Mouse (Mus musculus) kidney, adult 2 months (tissue): ENCODE results near the gene Gcnt7. TPM values are rescaled to one million over a fixed set of nuclear protein-coding genes. Genes with fewer than 3 reads are reported as not detected.

Experiments used
- DNase-seq: peaks from one replicate; pipeline ENCODE4 v3.0.0; 2021
- H3K27ac ChIP-seq: fragments of 200-500 bp; 2 replicates; pipeline ENCODE4 v1.5.1; 2012; ENCODE audit warnings: low read depth, low read length, control low read depth, inconsistent platforms; ENCODE audit not compliant: insufficient read depth
- H3K27me3 ChIP-seq: fragments of 200-500 bp; replicated peaks from 2 replicates; pipeline ENCODE4 v1.6.1; 2012; ENCODE audit warnings: mild to moderate bottlenecking, moderate library complexity, low read length, inconsistent platforms; ENCODE audit not compliant: control insufficient read depth, insufficient read depth
- H3K36me3 ChIP-seq: fragments of 200-500 bp; 2 replicates; pipeline ENCODE4 v1.6.1; 2012; ENCODE audit warnings: mild to moderate bottlenecking, moderate library complexity, low read length, inconsistent platforms; ENCODE audit not compliant: control insufficient read depth, insufficient read depth
- H3K4me1 ChIP-seq: fragments of 200-500 bp; 2 replicates; pipeline ENCODE4 v1.6.1; 2011; ENCODE audit warnings: low read length; ENCODE audit not compliant: control insufficient read depth, insufficient read depth
- H3K4me3 ChIP-seq: fragments of 200-500 bp; 2 replicates; pipeline ENCODE4 v1.5.1; 2011; ENCODE audit warnings: mild to moderate bottlenecking, low read depth, low read length, control low read depth; ENCODE audit not compliant: insufficient read depth
- CTCF ChIP-seq: fragments of 200-500 bp; conservative IDR thresholded peaks from 2 replicates; pipeline ENCODE4 v1.5.1; 2011; ENCODE audit warnings: low read depth, mild to moderate bottlenecking, control low read depth, low read length, moderate library complexity, mixed read lengths; ENCODE audit not compliant: insufficient read depth, insufficient read length
- POLR2A ChIP-seq: fragments of 200-500 bp; IDR thresholded peaks from one replicate; pipeline ENCODE4 v1.6.1; 2011; ENCODE audit warnings: low read depth, low read length, control low read depth
- WGBS: fragments of 180-500 bp; shearing (Covaris S2); methylation state at CpG from one replicate; pipeline ENCODE4 v1.1.7; 2018; 5-methylcytosine and 5-hydroxymethylcytosine counted together
- polyA plus RNA-seq: library from polyadenylated mRNA; depleted of rRNA; stranded (reverse); fragments of >200 nt; gene quantifications from 2 replicates; pipeline ENCODE4 v1.2.3, GENCODE M21; 2012

Gene Gcnt7
- polyA plus RNA-seq, 1 experiment: not detected

DNA sequence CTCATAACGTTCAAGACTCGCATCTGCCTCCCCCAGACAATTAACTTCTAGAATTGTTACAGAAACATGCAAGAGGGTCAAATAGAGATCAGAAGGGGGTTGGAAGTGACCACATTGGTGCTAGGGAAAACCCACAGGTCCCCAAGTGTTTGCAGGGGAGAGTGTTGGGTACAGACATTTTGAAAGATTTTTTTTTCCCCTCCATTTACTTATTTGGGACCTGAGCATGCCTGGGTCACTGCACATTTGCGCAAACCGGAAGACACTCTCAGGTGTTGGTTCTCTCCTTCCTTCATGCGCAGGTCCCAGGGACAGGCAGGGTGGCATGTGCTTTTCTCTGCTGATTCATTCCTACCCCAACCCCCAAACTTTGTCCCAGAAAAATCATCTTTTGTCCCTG, 41.5 kb downstream of the Gcnt7 start:
- Histone ChIP-seq H3K27ac (no peak overlapping the region), H3K27me3 (no peaks in the 10 kb centered on the region), H3K36me3 (no peaks in the 10 kb centered on the region), H3K4me3 (no peak overlapping the region), H3K4me1 (no peaks in the 10 kb centered on the region)
- 77% methylated on average over 5 of the region's 5 CpGs for WGBS
- no peak for DNase-seq
- no peak for TF ChIP-seq POLR2A
- no peak for TF ChIP-seq CTCF

DNA sequence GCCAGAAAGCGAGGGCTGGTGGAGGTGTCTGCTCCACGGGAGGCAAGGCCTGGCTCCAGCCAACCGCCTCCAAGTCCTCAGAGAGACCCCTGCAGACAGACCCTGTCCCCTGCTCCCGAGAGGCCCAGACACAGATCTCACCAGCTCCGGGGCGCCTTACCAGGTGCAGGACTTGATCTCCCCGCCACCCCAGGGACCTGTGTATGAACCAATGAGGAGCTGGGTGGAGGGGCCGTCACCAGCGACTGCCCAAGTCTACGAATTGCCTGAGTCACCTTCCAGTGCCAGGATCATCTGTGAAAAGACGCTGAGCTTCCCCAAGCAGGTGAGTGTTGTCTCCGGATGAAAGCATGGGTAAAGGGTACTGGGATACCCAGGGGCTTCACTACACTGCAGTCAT, 42.2 kb downstream of the Gcnt7 start:
- no peaks in the 10 kb centered on the region for H3K36me3 ChIP-seq
- no peak for TF ChIP-seq CTCF
- no peak for TF ChIP-seq POLR2A
- H3K27me3 ChIP-seq: no peaks in the 10 kb centered on the region
- no peaks in the 10 kb centered on the region for H3K4me1 ChIP-seq
- 71% methylated on average over 12 of the region's 12 CpGs for WGBS
- H3K27ac ChIP-seq: no peak overlapping the region
- H3K4me3 ChIP-seq: no peak overlapping the region
- DNase-seq: no peak

DNA sequence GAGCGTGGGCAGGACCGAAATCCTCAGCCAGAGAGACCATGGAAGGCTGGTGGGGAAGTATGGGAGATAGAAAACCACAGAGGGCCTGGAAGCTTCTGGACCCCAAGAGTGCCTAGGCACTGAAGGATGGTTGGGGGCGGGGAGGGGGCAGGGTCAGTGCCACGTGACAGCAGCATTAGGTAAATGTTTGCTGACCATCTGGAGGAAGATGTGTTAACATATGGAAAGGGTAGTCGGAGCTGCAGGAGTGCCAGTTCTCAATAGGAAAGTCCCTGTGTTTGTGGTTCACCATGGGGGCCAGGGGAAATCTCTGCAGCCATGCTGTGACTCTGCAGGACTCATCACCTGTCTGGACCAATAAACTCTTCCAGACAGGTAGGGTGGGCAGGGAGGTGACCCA, 44.5 kb downstream of the Gcnt7 start:
- Histone ChIP-seq H3K27ac (no peak overlapping the region), H3K36me3 (no peaks in the 10 kb centered on the region), H3K27me3 (no peaks in the 10 kb centered on the region), H3K4me3 (no peak overlapping the region), H3K4me1 (no peaks in the 10 kb centered on the region)
- TF ChIP-seq CTCF (no peak), POLR2A (no peak)
- DNase-seq: no peak
- WGBS: 73% methylated on average over 5 of the region's 5 CpGs

DNA sequence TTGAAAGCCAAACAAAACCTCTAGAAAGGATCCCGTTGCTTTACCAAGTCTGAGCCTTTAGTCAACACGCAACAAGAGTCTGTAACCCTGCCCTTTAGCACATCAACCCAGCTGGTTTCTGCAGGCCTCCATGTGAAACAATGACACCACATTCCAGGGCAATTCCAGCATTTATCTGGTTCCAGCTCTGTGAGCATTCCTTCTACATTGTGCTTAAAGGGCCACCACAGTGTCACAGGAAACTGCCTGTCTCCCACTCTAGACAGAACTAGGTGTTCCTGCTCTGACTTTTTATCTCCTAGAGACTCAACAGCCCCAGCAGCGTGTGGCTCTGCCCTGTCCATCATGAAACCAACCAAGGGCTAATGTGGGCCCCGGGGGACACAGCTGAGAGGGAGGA, 45.1 kb downstream of the Gcnt7 start:
- H3K27ac ChIP-seq: no peak overlapping the region
- H3K4me3 ChIP-seq: no peak overlapping the region
- TF ChIP-seq CTCF: no peak
- no peak for TF ChIP-seq POLR2A
- H3K4me1 ChIP-seq: no peaks in the 10 kb centered on the region
- DNase-seq: peak; percentile 10
- no peaks in the 10 kb centered on the region for H3K27me3 ChIP-seq
- H3K36me3 ChIP-seq: no peaks in the 10 kb centered on the region
- WGBS: 26% methylated on average over 4 of the region's 4 CpGs

DNA sequence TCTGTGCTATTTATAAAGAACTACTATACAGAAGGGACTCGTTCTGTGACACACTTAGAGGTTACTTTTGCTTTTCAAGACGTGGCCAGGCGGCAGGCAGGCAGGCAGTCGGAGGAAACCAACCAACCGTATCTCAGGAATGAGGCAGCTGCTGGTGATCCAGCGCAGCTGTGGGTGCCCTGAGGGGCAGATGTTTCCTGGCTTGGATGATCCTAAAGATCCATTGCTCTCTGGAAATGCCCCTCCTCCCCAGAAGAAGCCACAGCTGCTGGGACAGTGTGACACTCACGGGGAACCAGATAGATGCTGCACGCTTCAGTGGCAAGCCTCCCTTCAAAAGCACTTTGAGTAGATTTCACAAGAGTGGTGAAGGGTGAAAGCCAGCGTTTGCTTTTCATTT, 45.9 kb downstream of the Gcnt7 start:
- H3K4me1 ChIP-seq: no peaks in the 10 kb centered on the region
- no peak for TF ChIP-seq POLR2A
- TF ChIP-seq CTCF: no peak
- no peaks in the 10 kb centered on the region for H3K27me3 ChIP-seq
- WGBS: 6% methylated on average over 9 of the region's 9 CpGs
- H3K27ac ChIP-seq: no peak overlapping the region
- H3K36me3 ChIP-seq: no peaks in the 10 kb centered on the region
- peak; percentile 41 for DNase-seq
- no peak overlapping the region for H3K4me3 ChIP-seq

DNA sequence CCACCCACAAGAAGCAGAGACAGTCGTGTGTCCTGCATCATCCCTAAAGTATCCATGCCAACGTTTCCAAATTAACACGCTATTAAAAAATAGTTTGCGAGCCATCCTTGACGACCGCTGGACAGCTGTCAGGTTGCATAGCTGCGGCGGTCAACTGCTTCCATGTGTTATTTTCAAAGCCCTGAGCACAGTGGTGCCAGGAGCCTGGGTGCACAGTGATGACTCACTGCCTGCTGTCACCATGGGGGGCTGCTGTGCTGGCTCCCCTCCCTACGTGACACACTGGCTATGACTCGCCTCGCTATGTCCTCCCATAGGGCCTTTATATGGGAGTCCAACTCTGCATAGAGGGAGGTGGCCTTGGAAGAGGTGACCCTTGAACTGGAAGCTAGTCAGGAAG, 47.3 kb downstream of the Gcnt7 start:
- H3K27ac ChIP-seq: no peak overlapping the region
- H3K36me3 ChIP-seq: no peaks in the 10 kb centered on the region
- WGBS: 83% methylated on average over 11 of the region's 11 CpGs
- H3K27me3 ChIP-seq: no peaks in the 10 kb centered on the region
- no peaks in the 10 kb centered on the region for H3K4me1 ChIP-seq
- no peak for TF ChIP-seq CTCF
- H3K4me3 ChIP-seq: no peak overlapping the region
- DNase-seq: no peak

DNA sequence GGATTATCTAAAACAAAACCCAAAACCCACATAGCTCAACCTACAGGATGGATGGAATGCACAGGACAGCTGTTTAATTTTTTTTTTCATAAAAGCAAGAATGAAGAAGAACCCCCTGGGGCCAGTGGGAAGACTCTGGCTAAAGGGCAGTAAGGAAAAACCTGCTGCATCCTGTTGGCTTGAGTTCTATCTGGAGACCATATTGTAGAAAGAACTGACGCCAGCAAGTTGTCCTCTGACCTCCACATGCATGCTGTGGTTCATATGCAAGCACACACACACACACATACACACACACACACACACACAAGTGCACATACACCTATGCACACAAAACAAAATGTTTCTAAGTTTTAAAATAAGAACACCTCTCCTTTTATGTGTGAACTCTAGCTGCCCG, 47.7 kb downstream of the Gcnt7 start:
- 91% methylated on average over 2 of the region's 2 CpGs for WGBS
- no peak overlapping the region for H3K27ac ChIP-seq
- no peaks in the 10 kb centered on the region for H3K4me1 ChIP-seq
- H3K27me3 ChIP-seq: no peaks in the 10 kb centered on the region
- H3K4me3 ChIP-seq: no peak overlapping the region
- no peak for DNase-seq
- no peak for TF ChIP-seq CTCF
- no peak for TF ChIP-seq POLR2A
- H3K36me3 ChIP-seq: no peaks in the 10 kb centered on the region

DNA sequence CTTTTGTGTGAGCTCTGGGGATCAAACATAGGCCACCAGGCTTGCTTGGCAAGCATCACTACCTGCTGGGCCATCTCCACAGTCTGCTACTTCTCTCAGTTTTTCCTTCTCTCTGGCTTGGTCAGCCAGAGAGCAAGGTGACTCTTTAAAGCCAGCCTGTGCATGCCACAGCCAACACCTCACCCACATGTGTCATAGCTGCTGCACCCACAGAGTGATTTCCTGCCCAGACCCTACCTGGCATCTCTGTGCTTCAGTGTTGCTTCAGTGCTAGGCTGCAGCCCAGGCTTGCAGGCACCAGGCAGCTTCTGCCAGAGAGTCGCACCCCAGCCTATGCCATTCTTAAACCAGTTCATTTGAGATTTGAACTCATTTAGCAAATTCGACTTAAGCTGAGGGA, 50.9 kb downstream of the Gcnt7 start:
- no peak for DNase-seq
- Histone ChIP-seq H3K4me3 (no peak overlapping the region), H3K27me3 (no peaks in the 10 kb centered on the region), H3K36me3 (no peaks in the 10 kb centered on the region), H3K27ac (no peak overlapping the region), H3K4me1 (no peaks in the 10 kb centered on the region)
- no peak for TF ChIP-seq CTCF
- TF ChIP-seq POLR2A: no peak
- 87% methylated on average over 2 of the region's 2 CpGs for WGBS
